Mouse (Mus musculus) MEL (cell line): ENCODE measurements around the gene Scnn1a. TPM values are rescaled to one million over a fixed set of nuclear protein-coding genes. Genes with fewer than 3 reads are reported as not detected.

Experiments used
- DNase-seq: peaks from one replicate; pipeline ENCODE4 v3.0.0; 2011; ENCODE audit warnings: low read depth, low spot score
- H3K27ac ChIP-seq: 2 replicates; pipeline ENCODE4 v1.5.1; 2012; ENCODE audit warnings: low read depth, mild to moderate bottlenecking, control low read depth, low read length, moderate library complexity; ENCODE audit not compliant: control insufficient read depth
- H3K27me3 ChIP-seq, 2 experiments: fragments of 150-350 bp in 1 of 2; sonication (generic) in 1 of 2; 2 replicates each; pipeline ENCODE4 v1.6.1; 2012; ENCODE audit warnings: low read length in 2 of 2, mild to moderate bottlenecking in 2 of 2, improper control_type of control experiment in 1 of 2, moderate library complexity in 1 of 2; ENCODE audit not compliant: insufficient read depth in 2 of 2, control insufficient read depth in 1 of 2
- H3K36me3 ChIP-seq, 2 experiments: 2 replicates each; pipeline ENCODE4 v1.6.1; 2012 to 2014; ENCODE audit warnings: low read length in 2 of 2, improper control_type of control experiment in 1 of 2, inconsistent platforms in 1 of 2, mild to moderate bottlenecking in 1 of 2; ENCODE audit not compliant: insufficient read depth in 2 of 2, control insufficient read depth in 1 of 2
- H3K4me1 ChIP-seq, 2 experiments: fragments of 150-350 bp in 1 of 2; sonication (generic) in 1 of 2; 2 replicates each; pipeline ENCODE4 v1.6.1; 2012; ENCODE audit warnings: low read length in 2 of 2, improper control_type of control experiment in 1 of 2, mild to moderate bottlenecking in 1 of 2; ENCODE audit not compliant: insufficient read depth in 2 of 2, control insufficient read depth in 1 of 2
- H3K4me3 ChIP-seq, 2 experiments: fragments of 150-350 bp in 1 of 2; sonication (generic) in 1 of 2; 2 replicates each; pipeline ENCODE4 v1.5.1; 2012; ENCODE audit warnings: low read depth in 2 of 2, low read length in 2 of 2, mild to moderate bottlenecking in 2 of 2, moderate library complexity in 2 of 2, control low read depth in 1 of 2, improper control_type of control experiment in 1 of 2; ENCODE audit not compliant: control insufficient read depth in 1 of 2, insufficient read depth in 1 of 2
- H3K79me2 ChIP-seq: 2 replicates; pipeline ENCODE4 v1.6.1; 2012; ENCODE audit warnings: mild to moderate bottlenecking, low read length, moderate library complexity; ENCODE audit not compliant: control insufficient read depth, poor library complexity, insufficient read depth
- H3K9ac ChIP-seq: 2 replicates; pipeline ENCODE4 v1.6.1; 2012; ENCODE audit warnings: low read depth, mild to moderate bottlenecking, control low read depth, low read length, moderate library complexity; ENCODE audit not compliant: control insufficient read depth, poor library complexity, severe bottlenecking
- H3K9me3 ChIP-seq: fragments of 150-350 bp; sonication (generic); replicated peaks from 2 replicates; pipeline ENCODE4 v1.6.1; 2012; ENCODE audit warnings: mild to moderate bottlenecking, low read length, improper control_type of control experiment, moderate library complexity; ENCODE audit not compliant: insufficient read depth
- BHLHE40 ChIP-seq: IDR thresholded peaks from 2 replicates; pipeline ENCODE4 v1.6.1; 2012; ENCODE audit warnings: low read depth, mild to moderate bottlenecking, inconsistent platforms, low read length, improper control_type of control experiment, borderline replicate concordance
- ELF1 ChIP-seq: IDR thresholded peaks from 2 replicates; pipeline ENCODE4 v1.6.1; 2014; ENCODE audit warnings: low read depth, mild to moderate bottlenecking, inconsistent platforms, low read length, improper control_type of control experiment, moderate library complexity
- EP300 ChIP-seq, 2 experiments: IDR thresholded peaks; 2 replicates each; pipeline ENCODE4 v1.6.1; 2011; ENCODE audit warnings: improper control_type of control experiment in 2 of 2, low read length in 2 of 2, low read depth in 1 of 2, mild to moderate bottlenecking in 1 of 2
- GATA1 ChIP-seq: IDR thresholded peaks from 2 replicates; pipeline ENCODE4 v1.6.1; 2011; ENCODE audit warnings: low read depth, low read length, improper control_type of control experiment
- HCFC1 ChIP-seq: IDR thresholded peaks from 2 replicates; pipeline ENCODE4 v1.6.1; 2012; ENCODE audit warnings: low read depth, mild to moderate bottlenecking, inconsistent platforms, low read length, improper control_type of control experiment, moderate library complexity
- KAT2A ChIP-seq: conservative IDR thresholded peaks from 2 replicates; pipeline ENCODE4 v1.6.1; 2012; ENCODE audit warnings: low read depth, low read length, improper control_type of control experiment, inconsistent platforms
- MXI1 ChIP-seq: IDR thresholded peaks from 2 replicates; pipeline ENCODE4 v1.6.1; 2011; ENCODE audit warnings: mild to moderate bottlenecking, low read depth, low read length, improper control_type of control experiment
- MYC ChIP-seq: IDR thresholded peaks from 2 replicates; pipeline ENCODE4 v1.6.1; 2011; ENCODE audit warnings: low read depth, mild to moderate bottlenecking, low read length, improper control_type of control experiment, moderate library complexity
- NELFE ChIP-seq: IDR thresholded peaks from 2 replicates; pipeline ENCODE4 v1.6.1; 2011; ENCODE audit warnings: low read depth, low read length, improper control_type of control experiment
- NRF1 ChIP-seq: IDR thresholded peaks from 2 replicates; pipeline ENCODE4 v1.6.1; 2014; ENCODE audit warnings: low read depth, mild to moderate bottlenecking, inconsistent platforms, low read length, improper control_type of control experiment, moderate library complexity; ENCODE audit not compliant: poor library complexity, insufficient read depth, severe bottlenecking
- POLR2A ChIP-seq, 2 experiments: IDR thresholded peaks; 2 replicates each; pipeline ENCODE4 v1.6.1; 2011 to 2012; ENCODE audit warnings: low read length in 2 of 2, mild to moderate bottlenecking in 2 of 2, control low read depth in 1 of 2, improper control_type of control experiment in 1 of 2, low read depth in 1 of 2, moderate library complexity in 1 of 2; ENCODE audit not compliant: control insufficient read depth in 1 of 2, insufficient read depth in 1 of 2, poor library complexity in 1 of 2
- RCOR1 ChIP-seq: IDR thresholded peaks from 2 replicates; pipeline ENCODE4 v1.6.1; 2012; ENCODE audit warnings: low read depth, mild to moderate bottlenecking, inconsistent platforms, low read length, improper control_type of control experiment
- SIN3A ChIP-seq: IDR thresholded peaks from 2 replicates; pipeline ENCODE4 v1.6.1; 2012; ENCODE audit warnings: low read length, improper control_type of control experiment, inconsistent platforms
- SMC3 ChIP-seq: IDR thresholded peaks from 2 replicates; pipeline ENCODE4 v1.6.1; 2011; ENCODE audit warnings: low read depth, low read length, improper control_type of control experiment
- TAL1 ChIP-seq: IDR thresholded peaks from 2 replicates; pipeline ENCODE4 v1.6.1; 2012; ENCODE audit warnings: mild to moderate bottlenecking, inconsistent platforms, low read length, moderate library complexity, mixed read lengths
- TBP ChIP-seq: IDR thresholded peaks from 2 replicates; pipeline ENCODE4 v1.8.0; 2011; ENCODE audit warnings: low read depth, low read length, improper control_type of control experiment
- USF2 ChIP-seq, 2 experiments: IDR thresholded peaks; 2 replicates each; pipeline ENCODE4 v1.6.1; 2011 to 2012; ENCODE audit warnings: improper control_type of control experiment in 2 of 2, low read length in 2 of 2, borderline replicate concordance in 1 of 2, inconsistent platforms in 1 of 2, low read depth in 1 of 2, mild to moderate bottlenecking in 1 of 2; ENCODE audit not compliant: insufficient read depth in 1 of 2
- ZC3H11A ChIP-seq: IDR thresholded peaks from 2 replicates; pipeline ENCODE4 v1.6.1; 2012; ENCODE audit warnings: low read depth, mild to moderate bottlenecking, inconsistent platforms, low read length, improper control_type of control experiment
- ZMIZ1 ChIP-seq: IDR thresholded peaks from 2 replicates; pipeline ENCODE4 v1.6.1; 2012; ENCODE audit warnings: low read depth, mild to moderate bottlenecking, inconsistent platforms, low read length, improper control_type of control experiment, moderate library complexity
- polyA plus RNA-seq, 2 experiments: library from polyadenylated mRNA; stranded (reverse) in 1 of 2; unstranded in 1 of 2; fragments of >175 nt in 1 of 2; fragments of >200 nt in 1 of 2; gene quantifications; 2 replicates each; pipeline versions ENCODE4 v1.2.1 to v1.2.4; 2012; ENCODE audit warnings: low replicate concordance in 2 of 2, low read depth in 1 of 2; ENCODE audit not compliant: insufficient read length in 2 of 2, insufficient read depth in 1 of 2, missing spikeins in 1 of 2
- total RNA-seq: library from RNA; depleted of rRNA; stranded (reverse); fragments of 300-350 nt; gene quantifications from 2 replicates; pipeline ENCODE4 v1.2.3, GENCODE M21; 2012

Scnn1a gene
- total and polyA plus RNA-seq, 3 experiments, result 0.50 TPM; not detected in 2

- TF ChIP-seq TAL1 (no peak), SMC3 (no peak), BHLHE40 (no peak), ZC3H11A (no peak), MYC (no peak), MXI1 (no peak), RCOR1 (no peak), NRF1 (no peak)
- no peaks in the 10 kb centered on the region for H3K27me3 ChIP-seq
Observed at GRCm38 (mm10) chr6:125361467-125362291, 41.2 kb downstream of the Scnn1a start.

GRCm38 (mm10) chr6:125363021-125363420 lies 42.6 kb downstream of the Scnn1a start:
- H3K4me3 ChIP-seq, result no peak overlapping the region
- no peak overlapping the region for H3K27ac ChIP-seq
- H3K27me3 ChIP-seq, result no peaks in the 10 kb centered on the region
- peaks cover 2 to 3% of the 10 kb centered on the region in 2 experiments; a peak in 1 of 4 replicates for H3K4me1 ChIP-seq
- TF ChIP-seq MYC, result no peak
- no peak for TF ChIP-seq RCOR1
- no peak for TF ChIP-seq ZMIZ1
- TF ChIP-seq ELF1, result no peak
- TF ChIP-seq KAT2A, result no peak
- no peak for TF ChIP-seq MXI1
- TF ChIP-seq GATA1, result no peak
- no peak for TF ChIP-seq TBP
- TF ChIP-seq NELFE, result no peak
- TF ChIP-seq HCFC1, result no peak
- no peak for TF ChIP-seq POLR2A (IDR thresholded peaks at IDR 0.05; ENCODE audit: control insufficient read depth in 1 of 2, insufficient read depth in 1 of 2, low read depth in 1 of 2, low read length in 2 of 2, poor library complexity in 1 of 2)
- no peak for TF ChIP-seq SIN3A
- TF ChIP-seq SMC3, result no peak
- TF ChIP-seq NRF1, result no peak
- TF ChIP-seq EP300 (IDR thresholded peaks at IDR 0.05; ENCODE audit: low read depth in 1 of 2, low read length in 2 of 2), result no peak
- no peak for TF ChIP-seq USF2 (IDR thresholded peaks at IDR 0.05; ENCODE audit: borderline replicate concordance in 1 of 2, insufficient read depth in 1 of 2, low read depth in 1 of 2, low read length in 2 of 2)
- DNase-seq, result no peak
- no peaks in the 10 kb centered on the region for H3K9me3 ChIP-seq
- peaks cover 0 to 2% of the 10 kb centered on the region in 2 experiments; a peak in 1 of 4 replicates for H3K36me3 ChIP-seq
- no peaks in the 10 kb centered on the region for H3K79me2 ChIP-seq
- no peak overlapping the region for H3K9ac ChIP-seq

More at GRCm38 (mm10) chr6:125361467-125362291, 41.2 kb downstream of the Scnn1a start:
- H3K27ac ChIP-seq, result no peak overlapping the region
- no peak overlapping the region for H3K4me3 ChIP-seq
- H3K79me2 ChIP-seq, result no peaks in the 10 kb centered on the region
- peak; percentile 30 for DNase-seq
- peaks cover 0 to 2% of the 10 kb centered on the region in 2 experiments; a peak in 1 of 4 replicates for H3K36me3 ChIP-seq
- H3K4me1 ChIP-seq, result peaks cover 0 to 2% of the 10 kb centered on the region in 2 experiments; a peak in 1 of 4 replicates
- no peak overlapping the region for H3K9ac ChIP-seq
- no peaks in the 10 kb centered on the region for H3K9me3 ChIP-seq
